Mouse (Mus musculus): ENCODE data around the gene Tgfbi.

DNA sequence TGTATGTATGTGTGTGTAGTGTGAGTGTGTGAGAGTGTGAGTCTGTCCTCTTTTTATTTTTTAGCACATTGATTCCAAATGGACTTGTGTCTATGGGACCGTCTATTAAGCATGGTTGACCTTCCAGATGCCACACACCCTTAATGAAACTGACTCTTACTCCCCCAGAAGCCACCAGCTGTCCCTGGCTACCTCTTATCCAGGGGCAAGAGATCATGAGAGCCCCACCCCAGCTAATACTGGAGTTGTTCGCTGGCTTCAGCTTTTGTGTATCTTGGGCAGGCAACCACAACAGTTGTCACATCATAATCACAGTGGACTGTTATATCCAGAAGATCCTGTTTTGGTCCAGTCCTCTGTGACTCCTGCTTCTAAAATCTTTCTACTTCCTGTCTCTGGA, 40.7 kb downstream of the Tgfbi start:
- TF ChIP-seq POLR2A (IDR thresholded peaks at IDR 0.05; ENCODE audit: control insufficient read depth, extremely low read depth, insufficient read depth, low read length, poor library complexity): no peak
- no peak for TF ChIP-seq CTCF (IDR thresholded peaks at IDR 0.05; ENCODE audit: borderline replicate concordance, control insufficient read depth, extremely low read depth, insufficient read depth, low read length, poor library complexity)
